Mouse (Mus musculus) cerebellum, adult 2 months (tissue): ENCODE measurements around the gene Flrt2.

ENCODE experiments used
- CTCF ChIP-seq: fragments of 200-500 bp; IDR thresholded peaks from 2 replicates; pipeline ENCODE4 v1.5.1; 2011; ENCODE audit warnings: low read depth, mild to moderate bottlenecking, control low read depth, low read length, moderate library complexity, borderline replicate concordance; ENCODE audit not compliant: insufficient read depth
- POLR2A ChIP-seq: fragments of 200-500 bp; IDR thresholded peaks from 2 replicates; pipeline ENCODE4 v1.6.1; 2011; ENCODE audit warnings: low read length, control low read depth, borderline replicate concordance; ENCODE audit not compliant: insufficient read depth

DNA sequence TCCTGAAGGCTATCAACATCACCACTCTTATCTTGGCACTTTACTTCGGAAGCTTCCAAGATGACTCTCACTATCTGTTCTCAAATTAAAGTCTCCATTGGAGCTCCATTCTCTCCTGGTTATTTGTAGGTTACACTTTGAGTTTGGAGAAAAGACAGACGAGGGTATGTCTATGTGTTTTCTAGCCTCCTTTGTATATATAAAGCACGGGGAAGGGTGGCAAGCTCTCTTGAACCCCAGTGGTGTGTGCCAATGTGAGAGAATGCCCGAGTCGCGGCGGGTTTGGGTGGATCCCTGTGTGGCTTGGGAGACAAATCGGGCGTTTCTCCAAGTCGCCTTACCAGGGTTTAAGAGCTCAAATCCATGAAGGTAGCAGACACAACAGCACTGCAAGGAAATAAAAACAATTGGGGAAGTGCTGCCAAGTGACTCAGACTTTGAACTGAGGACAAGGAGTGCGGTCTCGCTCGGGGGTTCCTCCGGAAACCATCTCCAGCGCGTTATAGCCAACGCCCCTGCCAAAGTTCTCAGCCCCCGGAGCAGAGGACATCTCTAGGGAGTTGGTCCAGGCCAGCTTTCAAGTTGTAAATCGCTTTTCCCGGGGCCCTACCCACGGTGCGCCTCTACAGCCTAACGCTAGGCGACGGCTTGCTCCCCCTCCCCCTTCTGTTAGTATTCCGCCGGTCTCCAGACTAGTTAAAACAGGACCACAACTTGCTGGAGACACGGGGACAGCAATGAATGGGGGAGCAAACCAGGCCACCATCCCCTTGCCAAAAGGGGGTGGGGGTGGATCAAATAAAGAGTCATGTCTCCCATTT is 1.8 kb downstream of the Flrt2 start:
- TF ChIP-seq POLR2A (no peak), CTCF (no peak)
